Mouse (Mus musculus): Measurements from ENCODE around the gene Xkr8. TPM values are rescaled to one million over a fixed set of nuclear protein-coding genes. Genes with fewer than 3 reads are reported as not detected.
"Not testable (repeated sequence)": the region's sequence is repeated elsewhere in the genome, so short reads cannot be mapped to it uniquely, and the experiment has no call there.

The Xkr8 gene
- total RNA-seq, 2 experiments from 2014 or later = 1.6 to 1.9 TPM

GRCm38 (mm10) chr4:132743992-132744911, 11.9 kb upstream of the Xkr8 start:
- intact Hi-C loops (cut with DNase I; ENCODE audit: low total_unique reads) = no loop called here
- DNase-seq = peak; percentile 37

GRCm38 (mm10) chr4:132741491-132741890, 9.1 kb upstream of the Xkr8 start:
- intact Hi-C loops (cut with DNase I; ENCODE audit: low total_unique reads) = no loop called here
- DNase-seq = no peak

- DNase-seq; intact Hi-C loops (cut with DNase I; ENCODE audit: low total_unique reads): not testable (repeated sequence)
Observed at GRCm38 (mm10) chr4:132737154-132737553, 4.8 kb upstream of the Xkr8 start.

GRCm38 (mm10) chr4:132735894-132736293, 3.5 kb upstream of the Xkr8 start:
- intact Hi-C loops (cut with DNase I; ENCODE audit: low total_unique reads) = no loop called here
- DNase-seq = no peak

GRCm38 (mm10) chr4:132735389-132735788, 3.0 kb upstream of the Xkr8 start:
- DNase-seq = no peak

GRCm38 (mm10) chr4:132734766-132735165, 2.4 kb upstream of the Xkr8 start:
- intact Hi-C loops (cut with DNase I; ENCODE audit: low total_unique reads) = no loop called here
- DNase-seq = no peak

More at GRCm38 (mm10) chr4:132735389-132735788, 3.0 kb upstream of the Xkr8 start:
- intact Hi-C loops (cut with DNase I; ENCODE audit: low total_unique reads) = no loop called here

GRCm38 (mm10) chr4:132733071-132733770, 875 bp upstream of the Xkr8 start:
- intact Hi-C loops (cut with DNase I; ENCODE audit: low total_unique reads) = no loop called here
- DNase-seq = no peak

- DNase-seq = no peak
- intact Hi-C loops (cut with DNase I; ENCODE audit: low total_unique reads) = no loop called here
Observed at GRCm38 (mm10) chr4:132731616-132732015, 730 bp downstream of the Xkr8 start.

GRCm38 (mm10) chr4:132728233-132728632, 4.1 kb downstream of the Xkr8 start:
- no peak for DNase-seq
- intact Hi-C loops (cut with DNase I; ENCODE audit: low total_unique reads) = no loop called here

- no peak for DNase-seq
- intact Hi-C loops (cut with DNase I; ENCODE audit: low total_unique reads) = no loop called here
Observed at GRCm38 (mm10) chr4:132718251-132718650, 14.1 kb downstream of the Xkr8 start.

- no peak for DNase-seq
- intact Hi-C loops (cut with DNase I; ENCODE audit: low total_unique reads) = no loop called here
Observed at GRCm38 (mm10) chr4:132713181-132713580, 19.2 kb downstream of the Xkr8 start.

- intact Hi-C loops (cut with DNase I; ENCODE audit: low total_unique reads) = no loop called here
Observed at GRCm38 (mm10) chr4:132706885-132707284, 25.5 kb downstream of the Xkr8 start.

GRCm38 (mm10) chr4:132702076-132702475, 30.3 kb downstream of the Xkr8 start:
- no peak for DNase-seq
- intact Hi-C loops (cut with DNase I; ENCODE audit: low total_unique reads) = no loop called here

More at GRCm38 (mm10) chr4:132706885-132707284, 25.5 kb downstream of the Xkr8 start:
- DNase-seq = no peak

GRCm38 (mm10) chr4:132693366-132693765, 39.0 kb downstream of the Xkr8 start:
- intact Hi-C loops (cut with DNase I; ENCODE audit: low total_unique reads) = no loop called here
- DNase-seq = no peak

- intact Hi-C loops (cut with DNase I; ENCODE audit: low total_unique reads) = no loop called here
- DNase-seq = no peak
Observed at GRCm38 (mm10) chr4:132689634-132690033, 42.7 kb downstream of the Xkr8 start.

- intact Hi-C loops (cut with DNase I; ENCODE audit: low total_unique reads) = loop anchor here (2.0 kb wide), 1 partner anchor 126 kb away; no protein-coding TSS in a partner anchor
- DNase-seq = peak; percentile 12
Observed at GRCm38 (mm10) chr4:132676771-132677539, 55.4 kb downstream of the Xkr8 start.
